Mouse (Mus musculus) cerebellum, adult 8-10 months (tissue): ENCODE measurements at regions not wholly inside any gene's neighbourhood (a gene's known extent, or its start where the extent isn't known, plus 50 kb on each side); places are given as distances from the start of the nearest gene placed in this dataset.

Experiments
- DNase-seq: peaks from one replicate; pipeline ENCODE4 v3.0.0; 2022

DNA sequence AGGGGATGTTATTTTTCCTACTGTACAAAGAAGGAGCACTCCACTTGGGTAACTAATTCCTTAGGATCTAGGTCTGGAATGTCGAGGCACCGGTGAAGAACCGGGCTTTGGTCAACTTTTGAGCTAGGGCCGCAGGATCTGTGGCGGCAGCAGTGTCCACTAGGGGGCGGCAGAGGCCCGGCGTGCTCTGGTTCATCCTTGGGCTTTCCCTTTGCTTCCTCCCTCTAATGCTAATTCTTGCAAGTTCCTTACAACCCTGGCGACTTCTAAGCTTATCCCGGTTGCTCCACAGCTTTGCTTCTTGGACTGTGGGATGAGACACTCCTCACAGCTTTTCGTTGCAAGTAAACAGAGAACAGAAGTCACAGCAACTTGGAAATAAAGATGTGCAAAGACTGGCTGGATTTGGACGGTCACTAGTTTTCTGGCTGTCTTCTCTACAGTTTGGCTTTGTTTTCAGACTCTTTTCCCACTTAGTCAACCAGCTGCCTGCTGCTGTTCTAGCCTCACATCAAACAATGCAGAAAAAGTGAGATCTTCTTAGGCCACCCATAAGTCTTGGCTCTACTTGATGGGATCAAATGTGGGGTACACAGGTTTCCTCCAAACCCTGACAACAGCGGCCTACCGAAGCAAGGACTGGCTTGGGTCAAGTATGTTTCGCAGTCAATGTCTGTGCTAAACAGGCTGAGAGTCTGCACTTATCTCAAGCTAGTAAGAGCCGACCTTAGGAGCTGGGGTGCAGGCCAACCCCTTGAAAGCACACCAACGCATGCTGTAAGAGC is 51.2 kb upstream of the Tmem72 start:
- DNase-seq, result peak; percentile 55

DNA sequence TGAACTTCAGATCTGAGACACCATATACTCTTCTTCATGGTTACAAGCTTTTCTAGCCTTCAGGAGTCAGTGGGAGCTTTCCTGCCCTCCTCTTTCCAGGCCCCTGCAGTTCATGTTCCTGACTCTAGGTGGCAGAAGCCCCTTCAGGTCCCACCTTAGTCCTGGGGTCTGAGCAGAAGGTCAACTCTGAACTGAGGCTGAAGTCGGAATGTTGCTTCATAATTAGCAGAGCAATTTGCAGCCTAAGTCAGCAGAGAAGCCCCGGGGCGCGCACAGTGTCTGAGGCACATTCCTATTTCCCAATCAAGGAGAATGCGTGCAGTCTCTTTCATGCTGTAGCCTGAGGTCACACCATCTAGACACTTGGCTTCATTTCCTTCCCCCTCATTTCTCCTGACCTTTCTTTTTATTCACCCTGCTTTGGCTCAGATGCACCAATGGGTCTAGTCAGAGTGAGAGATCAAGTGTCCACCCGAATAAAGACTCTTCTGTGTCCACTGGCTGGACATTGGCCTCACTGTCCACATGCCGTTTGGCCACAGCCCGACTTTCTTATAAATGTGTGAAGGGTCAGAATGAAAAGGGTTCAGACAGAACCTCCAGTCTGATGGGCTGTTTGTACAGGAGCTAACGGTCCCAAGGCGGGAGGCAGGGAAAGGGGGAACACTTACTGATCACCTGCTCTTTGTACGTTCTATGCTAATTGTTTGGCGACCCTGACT is 58.4 kb upstream of the Tmem72 start:
- no peak for DNase-seq

DNA sequence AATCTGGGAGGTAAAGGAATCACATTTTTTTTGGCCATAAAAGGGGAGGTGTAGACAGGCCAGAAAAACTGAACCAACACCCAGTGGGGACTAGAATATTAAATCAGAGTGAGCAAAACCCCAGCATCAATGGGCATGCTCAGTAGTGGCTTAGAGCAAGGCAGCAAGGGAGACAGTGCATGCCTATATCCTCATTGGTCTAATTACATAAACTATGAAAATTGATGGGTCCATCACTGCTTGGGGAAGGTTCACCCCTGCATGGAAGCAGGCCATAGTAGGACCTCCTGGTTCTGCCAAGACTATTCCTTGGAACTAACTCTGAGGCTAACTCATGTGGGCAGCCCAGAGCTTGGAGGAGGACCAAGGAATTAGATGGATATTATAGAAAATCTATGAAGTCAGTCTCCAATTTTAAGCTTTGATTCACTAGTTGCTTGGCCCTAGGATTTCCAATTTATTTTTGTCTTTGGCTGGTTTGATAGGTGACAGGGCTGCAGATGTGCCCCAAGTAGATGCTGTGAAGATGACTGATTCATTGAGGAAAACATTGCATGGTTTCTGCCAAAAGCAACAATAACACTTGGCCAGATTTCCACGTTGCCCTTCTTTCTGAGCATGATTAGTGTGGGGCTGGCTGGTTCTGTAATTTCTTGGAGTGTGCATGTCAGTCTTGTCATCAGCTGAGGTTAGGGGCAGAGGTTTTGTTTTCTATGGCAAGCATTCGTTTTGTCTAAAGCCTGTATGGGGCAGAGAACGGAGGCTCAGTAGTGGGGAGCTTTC is 70.0 kb upstream of the Tmem72 start:
- DNase-seq, result no peak

DNA sequence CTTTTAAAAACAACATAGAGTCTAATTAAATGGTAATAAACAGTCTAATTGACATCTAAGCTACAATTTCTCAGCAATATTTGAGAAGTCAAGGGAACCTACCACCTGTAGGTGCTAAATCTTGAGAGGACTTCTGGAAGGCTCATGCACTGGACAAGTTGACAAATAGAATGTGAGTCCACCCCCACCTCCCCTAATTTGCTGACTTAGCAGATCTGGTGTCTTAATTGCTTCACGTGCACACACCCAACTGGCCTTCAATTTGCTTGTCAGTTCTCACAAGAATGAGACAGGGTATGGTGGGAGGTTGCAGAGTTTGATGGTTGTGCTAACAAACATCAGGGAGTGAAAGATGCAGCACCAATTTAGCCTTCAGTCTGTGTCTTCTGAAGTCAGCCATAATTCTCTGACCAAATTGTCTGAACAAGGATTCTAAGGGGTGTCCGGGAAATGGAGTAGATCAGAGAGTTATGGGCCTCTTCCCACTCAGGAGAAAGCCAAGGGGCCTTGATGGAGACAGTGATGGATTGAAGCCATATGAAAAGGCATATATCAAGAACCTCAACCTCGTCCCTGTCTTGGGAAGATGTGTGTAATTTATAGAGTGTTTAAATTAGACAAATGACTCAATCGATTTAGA is 76.7 kb upstream of the Tmem72 start:
- no peak for DNase-seq

DNA sequence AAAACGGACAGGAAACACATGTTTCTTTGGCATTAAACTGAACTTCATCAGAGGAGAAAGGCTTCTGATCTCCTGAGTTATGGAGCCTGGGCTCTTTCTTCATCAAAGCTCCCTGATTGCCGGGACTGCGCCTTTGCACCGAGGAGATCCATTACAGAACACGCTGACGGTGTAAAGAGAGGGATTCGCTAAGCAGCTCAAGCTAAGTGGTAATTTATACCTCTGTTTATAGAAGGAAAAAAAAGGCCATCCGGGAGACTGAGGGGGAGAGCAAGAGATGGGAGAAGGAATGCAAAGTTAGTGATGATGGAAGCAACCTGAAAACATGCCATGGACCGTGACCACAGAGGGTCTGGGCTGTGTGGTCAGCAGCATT is 77.2 kb upstream of the Tmem72 start:
- DNase-seq, result no peak

DNA sequence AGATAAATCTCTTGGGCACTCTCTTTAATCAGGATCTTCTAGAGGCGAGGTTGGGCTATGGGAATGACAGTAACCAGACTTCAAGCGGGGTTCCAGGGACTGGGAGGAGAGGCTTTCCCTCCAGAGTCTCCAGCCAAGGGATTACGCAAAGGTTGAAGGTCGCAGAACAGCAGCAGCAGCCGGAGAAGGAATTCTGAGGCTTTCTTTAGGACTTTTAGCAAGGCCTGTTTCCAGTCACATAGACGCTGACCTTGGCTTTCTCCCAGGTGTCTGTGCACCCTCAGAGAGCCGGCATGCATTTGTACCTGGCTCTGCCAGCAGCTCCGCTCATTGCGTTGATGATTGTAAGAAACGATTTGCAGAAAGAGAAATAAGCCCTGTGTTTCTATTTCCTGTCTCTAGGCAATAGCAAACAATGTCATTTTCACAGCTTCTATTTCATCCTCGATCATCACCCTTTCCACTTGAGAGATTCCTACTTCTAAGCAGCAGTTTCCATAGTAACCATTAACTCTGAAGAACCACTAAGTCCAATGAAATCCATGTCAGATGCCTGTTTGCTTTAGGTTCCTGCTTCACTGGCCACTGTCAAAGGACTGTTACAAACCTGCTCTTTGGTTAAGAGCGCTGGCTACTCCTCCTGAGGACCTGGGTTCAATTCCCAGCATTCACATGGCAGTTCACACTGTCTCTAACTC is 104.7 kb upstream of the Tmem72 start:
- no peak for DNase-seq

DNA sequence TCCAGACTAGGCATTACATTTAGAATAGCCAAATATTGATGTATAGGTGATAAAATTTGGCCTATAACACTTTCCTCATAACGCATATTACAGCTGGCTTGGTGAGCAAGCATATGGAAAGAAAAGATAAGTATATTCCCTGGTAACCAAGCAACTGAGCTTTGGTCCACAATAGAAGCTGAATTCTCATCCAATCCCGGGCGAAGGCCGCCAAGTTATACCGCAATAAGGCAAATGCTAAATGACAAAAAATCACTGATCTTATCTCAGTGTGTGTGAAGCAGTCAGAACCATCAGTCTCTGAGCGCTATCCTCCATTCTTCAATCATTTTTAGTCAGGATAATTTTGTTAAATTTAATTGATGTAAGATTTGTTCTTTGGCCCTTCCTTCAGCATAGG is 105.9 kb upstream of the Tmem72 start:
- DNase-seq, result no peak

DNA sequence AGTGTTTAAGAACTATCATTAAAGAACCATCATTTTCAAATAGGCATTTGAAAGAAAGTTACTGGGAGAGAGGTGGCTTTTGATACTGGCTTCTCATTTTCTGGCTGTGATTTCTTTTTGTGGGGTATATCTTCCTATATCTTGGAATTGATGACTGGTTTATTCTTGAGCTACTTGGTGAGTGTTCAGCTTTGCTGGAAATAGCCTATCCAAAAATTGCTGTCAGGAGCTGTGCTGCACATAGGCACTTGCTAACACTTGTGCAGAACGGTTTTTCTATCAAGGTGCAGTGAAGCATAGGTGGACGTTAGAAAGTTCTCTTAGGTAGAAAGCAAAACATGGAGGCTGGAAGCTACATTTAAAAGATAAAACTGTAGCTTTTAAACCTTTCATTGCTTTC is 108.9 kb upstream of the Tmem72 start:
- DNase-seq, result no peak

DNA sequence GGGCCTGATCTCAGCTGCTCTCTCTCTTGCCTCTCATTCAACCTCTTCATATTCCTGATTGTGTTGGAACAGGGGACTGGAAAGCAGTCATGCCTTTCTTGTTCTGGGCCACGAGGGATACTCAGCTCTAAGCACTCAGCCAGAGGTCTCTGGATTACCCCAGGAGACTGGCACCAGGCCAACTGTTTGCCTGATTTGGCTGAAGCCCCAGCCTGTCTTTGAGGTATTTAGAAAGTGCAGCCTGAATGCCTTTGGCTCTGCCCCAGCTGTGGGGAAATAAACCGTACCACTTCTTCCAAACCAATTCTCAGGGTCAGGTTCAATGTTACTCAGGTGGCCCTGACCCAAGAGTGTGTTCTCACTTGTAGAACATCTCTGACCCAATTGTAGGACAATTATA is 112.6 kb upstream of the Tmem72 start:
- DNase-seq, result no peak

DNA sequence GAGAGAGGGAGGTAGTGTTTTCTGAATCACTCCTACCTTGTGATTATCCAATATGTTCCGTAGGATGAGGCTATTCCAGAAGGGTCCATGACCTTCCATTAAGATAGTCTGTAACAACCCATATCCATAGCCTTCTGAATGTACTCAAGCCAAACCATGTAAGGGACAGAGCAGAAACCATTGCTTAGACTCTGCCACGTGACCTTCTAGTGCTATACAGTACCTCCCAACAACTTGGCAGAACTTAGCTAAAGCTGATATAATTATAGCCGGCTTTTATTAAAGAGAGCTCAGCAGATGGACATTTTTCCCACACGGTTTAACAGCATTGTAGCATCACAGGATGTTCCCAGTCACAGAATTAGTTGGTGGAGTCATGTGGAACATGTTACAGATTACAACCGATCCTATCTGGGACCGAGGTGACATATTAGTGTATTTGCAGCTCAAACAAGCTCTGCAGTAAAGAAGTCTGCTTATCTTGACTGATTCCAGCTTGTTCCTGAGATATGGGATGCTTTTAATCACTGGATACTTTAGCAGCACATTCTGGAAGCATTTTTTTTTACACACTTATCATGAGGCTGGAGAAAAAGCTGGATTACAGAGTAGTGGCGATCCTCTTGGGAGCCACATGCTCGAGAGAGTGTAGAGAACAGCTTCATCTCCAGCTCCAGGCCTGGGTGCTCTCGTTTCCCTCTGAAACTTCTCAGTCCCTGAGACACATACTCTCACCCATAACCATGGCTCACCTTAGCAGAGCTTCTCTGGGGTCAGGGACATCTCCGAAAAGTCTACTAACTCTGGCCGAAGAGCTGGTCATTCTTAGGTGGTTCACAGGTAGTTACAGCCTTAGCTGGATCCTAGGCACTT is 129.5 kb upstream of the Tmem72 start:
- DNase-seq, result no peak

DNA sequence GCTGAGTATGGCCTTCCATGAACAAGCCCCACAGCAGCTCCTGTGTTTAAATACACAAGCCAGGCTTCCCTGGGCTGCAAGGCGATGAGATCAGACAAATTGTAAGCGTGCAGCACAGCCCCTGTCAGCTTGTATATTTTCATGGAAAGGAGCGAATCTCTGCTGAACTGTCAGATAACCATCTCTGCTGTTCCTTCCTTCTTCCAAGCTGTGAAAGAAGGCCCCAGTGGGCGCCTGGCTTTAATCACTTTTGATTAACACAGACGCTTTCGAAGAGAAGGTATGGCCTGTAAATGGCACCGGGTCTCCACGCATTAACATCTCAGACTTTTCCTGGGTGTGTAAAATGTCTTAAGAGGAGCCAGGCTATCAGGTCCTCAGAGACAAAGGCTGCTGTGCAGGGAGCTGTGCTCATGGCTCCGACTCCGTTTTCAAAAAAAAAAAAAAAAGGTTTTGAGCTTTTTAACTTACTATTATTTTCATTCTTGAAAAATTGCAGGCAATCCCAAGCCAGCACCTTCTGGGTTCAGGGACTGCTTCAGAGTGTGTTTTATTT is 131.9 kb upstream of the Tmem72 start:
- DNase-seq, result no peak

DNA sequence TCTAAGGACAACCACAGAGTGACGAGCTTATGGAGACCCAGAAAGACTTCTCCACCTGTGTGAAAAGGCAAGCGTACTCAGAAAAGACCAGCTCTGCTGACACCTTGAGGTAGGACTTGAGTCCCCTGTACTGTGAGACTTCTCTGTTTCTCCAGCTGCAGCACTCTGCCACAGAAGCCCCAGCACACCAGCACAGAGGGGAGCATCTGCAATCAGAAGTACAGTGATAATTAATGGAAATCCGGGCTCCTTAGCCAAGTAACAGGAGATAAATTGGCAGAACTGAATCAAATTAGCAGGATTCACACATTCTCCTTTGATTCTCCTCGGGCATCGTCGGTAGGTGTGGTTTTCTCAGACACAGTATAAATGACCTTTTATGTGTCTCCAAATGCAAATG is 137.3 kb upstream of the Tmem72 start:
- DNase-seq, result no peak

DNA sequence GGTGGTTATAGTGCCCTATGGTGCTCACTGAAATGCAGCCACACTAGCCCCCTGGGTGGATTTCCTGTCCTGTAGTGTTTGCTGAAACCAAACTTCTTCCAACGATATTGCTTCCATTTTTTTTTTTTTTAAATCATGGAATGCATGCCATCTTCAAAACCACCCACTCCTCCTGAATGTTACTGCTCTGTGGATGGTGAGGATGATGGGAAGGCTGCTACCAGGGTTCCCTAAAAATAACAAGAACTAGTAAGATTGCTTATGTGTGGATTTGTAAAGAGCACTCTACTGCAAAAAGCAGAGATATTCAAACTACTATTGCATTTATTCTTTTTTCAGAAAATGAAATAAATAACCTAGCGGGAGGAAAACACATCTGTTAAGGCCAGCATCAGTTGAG is 139.4 kb upstream of the Tmem72 start:
- no peak for DNase-seq

DNA sequence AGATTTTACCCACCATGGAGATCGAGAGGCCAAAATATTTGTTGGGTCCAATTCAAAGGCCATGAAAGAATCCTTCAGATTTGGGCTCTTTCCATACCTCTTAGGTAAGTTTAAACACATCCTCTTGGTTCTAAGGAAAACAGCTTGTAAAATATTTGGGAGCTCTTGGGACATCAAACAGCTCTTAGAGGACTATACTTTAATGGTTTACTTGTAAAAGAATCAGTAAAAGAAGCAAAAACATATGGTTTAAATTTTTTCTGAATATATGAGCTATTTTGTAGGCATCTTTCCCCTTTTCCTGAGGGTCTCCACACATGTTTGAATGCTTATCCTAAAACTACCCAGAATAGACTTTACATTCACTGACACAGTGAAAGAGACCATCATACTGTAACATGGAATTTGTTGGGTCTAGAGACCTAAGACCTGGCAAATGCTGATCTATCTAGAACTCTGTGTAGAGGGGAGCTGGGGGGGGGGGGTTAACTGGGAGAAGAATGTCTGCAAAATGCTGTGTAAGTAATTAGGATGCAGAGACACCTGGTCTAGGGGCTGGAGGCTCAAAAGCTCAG is 140.3 kb upstream of the Tmem72 start:
- DNase-seq, result no peak

DNA sequence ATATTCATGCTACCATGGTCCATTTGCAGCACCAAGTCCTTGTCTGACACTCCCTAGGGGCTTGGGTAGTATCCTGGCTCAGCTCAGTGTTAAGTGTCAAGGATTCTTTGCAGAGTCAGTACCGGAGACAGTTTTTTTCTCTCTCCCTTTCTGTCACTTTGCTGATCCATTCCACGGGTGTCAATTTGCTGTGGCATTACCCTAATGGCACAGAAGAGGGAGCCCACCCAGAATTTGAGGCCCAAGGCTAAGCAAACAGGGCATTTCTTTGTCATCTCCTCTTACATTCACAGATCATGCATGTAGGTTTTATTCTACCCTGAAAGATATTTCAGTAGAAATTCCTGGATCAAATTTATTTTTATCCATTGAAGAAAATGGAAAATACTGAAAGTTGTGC is 146.4 kb upstream of the Tmem72 start:
- no peak for DNase-seq

DNA sequence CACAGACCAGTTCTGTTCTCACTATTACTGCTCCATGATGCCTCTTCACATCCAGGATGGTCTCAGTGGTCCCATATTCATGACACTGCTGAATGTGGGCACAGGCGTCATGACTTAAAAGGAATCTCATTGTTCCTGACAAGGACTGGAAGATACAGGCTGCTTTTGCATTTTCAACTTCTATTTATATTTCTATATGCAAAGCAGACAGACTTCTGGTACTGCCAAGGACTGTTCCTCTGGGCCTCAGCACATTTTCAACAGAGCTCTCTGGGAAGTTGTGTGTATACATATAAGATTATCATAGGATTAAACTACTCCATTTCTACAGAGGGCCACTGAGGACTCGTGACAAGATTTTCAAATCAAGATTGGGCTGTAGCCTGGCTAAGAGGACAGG is 146.9 kb upstream of the Tmem72 start:
- no peak for DNase-seq

DNA sequence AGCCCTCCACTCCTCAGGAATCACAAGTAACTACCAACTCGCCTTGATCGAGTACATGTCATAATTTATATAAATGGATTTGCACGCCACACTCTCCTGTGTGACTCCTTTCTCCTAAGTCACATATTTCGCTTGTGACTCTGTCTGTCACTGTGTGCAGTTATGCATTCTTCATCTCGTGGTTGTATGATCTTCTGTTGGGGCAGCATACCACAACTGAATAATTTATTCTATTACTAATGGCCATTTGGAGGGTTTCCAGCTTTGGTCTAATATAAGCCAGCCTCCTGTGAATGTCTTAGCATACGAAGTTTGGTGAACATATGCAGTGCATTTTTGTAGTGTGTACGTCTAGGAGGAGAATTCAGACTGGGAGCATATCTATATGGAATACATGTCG is 176.6 kb upstream of the Tmem72 start:
- DNase-seq, result no peak

DNA sequence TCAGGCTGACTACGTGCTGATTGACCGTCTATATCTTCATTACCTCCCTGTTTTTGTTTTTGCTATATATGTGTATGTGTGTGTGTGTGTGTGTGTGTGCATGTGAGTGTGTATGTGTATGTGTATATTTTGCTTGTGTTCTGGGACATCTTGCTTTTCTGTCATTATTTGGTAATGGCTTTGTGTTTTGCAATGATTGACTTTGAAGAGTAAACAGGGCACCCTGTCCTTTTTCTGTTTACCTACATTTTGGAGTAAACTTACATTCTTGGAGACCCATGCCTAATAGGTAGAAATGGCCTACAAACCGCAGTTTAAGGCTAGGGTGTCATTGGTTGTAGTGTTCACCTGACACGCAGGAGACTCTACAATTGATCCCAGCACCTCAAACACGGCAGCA is 177.5 kb upstream of the Tmem72 start:
- DNase-seq, result no peak

DNA sequence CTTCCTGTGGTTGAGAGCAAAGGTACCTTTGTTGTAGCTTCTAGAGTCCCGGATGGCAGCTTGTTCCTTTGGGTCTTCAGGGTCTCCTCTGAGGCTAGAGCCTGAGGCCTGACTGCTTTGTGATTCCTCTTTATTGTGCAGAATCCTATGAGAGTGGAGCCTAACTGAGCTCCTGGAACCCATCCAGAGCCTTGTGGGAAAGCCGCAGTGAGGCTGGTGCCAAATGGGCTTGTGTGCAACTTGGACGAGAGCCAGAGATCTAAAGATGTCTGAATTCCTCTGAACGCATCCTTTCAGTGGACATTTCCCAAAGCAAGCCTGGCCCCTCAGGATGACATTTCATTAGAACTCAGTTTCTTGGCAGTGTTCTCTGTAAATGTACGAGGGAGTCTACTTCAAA is 178.4 kb upstream of the Tmem72 start:
- DNase-seq, result peak; percentile 11

DNA sequence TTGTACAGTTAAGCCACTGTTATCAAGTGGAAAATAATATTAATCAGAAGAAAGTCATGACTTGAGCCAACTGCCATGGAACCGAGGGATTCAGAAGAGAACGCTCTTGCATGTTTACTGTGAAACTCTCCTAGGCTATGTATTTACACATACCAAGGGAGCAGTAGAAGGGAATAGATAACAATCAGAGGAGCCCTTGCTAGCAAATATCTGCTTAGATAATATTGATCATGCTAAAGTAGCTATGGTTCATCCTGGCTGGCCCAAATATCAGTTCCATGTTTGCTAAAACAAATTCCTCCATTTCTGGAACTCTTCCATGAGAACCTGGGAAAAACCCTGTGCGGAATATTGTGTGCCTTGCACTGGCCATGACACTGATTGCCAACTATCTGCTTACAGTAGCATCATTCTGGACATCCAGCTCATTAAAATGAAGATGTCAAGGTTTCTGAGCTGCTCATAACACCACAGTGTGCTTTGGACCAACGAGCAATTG is 179.5 kb upstream of the Tmem72 start:
- DNase-seq, result no peak

DNA sequence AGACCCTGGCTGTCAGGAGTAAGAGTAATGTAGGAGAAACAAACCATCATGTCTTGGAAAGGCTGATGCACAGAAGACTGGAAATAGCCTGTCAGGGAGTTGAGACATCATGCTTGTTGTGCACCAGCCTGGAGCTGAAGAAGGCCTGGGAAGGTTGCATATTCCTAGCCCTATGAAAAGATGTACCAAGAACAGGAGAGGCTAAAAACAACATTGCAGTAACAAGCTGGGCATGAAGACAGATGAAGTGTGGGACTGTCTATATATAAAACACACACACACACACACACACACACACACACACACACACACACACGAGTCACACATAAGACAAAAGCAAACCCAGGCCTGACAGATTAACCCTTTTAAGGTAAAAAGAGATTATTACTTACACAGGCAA is 185.1 kb upstream of the Tmem72 start:
- DNase-seq, result no peak
